Mouse (Mus musculus) forebrain, embryonic 11.5 days (tissue): ENCODE measurements around the gene Slc12a6. TPM values are rescaled to one million over a fixed set of nuclear protein-coding genes. Genes with fewer than 3 reads are reported as not detected.

Source experiments
- ATAC-seq: fragments of 200-750 bp; cut with Nextera tagmentation; replicated peaks from 2 replicates; pipeline ENCODE4 v1.8.0; 2017; ENCODE audit warnings: moderate TSS enrichment; ENCODE audit not compliant: low FRiP score
- DNase-seq: peaks from one replicate; pipeline ENCODE4 v3.0.0-alpha.2; 2017; ENCODE audit warnings: low spot score
- H3K27ac ChIP-seq: fragments of 300-500 bp; sonication (generic); 2 replicates; pipeline ENCODE4 v1.5.1; 2014; ENCODE audit warnings: low read depth, low read length
- H3K27me3 ChIP-seq: fragments of 300-500 bp; sonication (generic); 2 replicates; pipeline ENCODE4 v1.6.1; 2014; ENCODE audit warnings: mild to moderate bottlenecking, low read length, mixed read lengths; ENCODE audit not compliant: control insufficient read depth, insufficient read depth
- H3K36me3 ChIP-seq: fragments of 300-500 bp; sonication (generic); 2 replicates; pipeline ENCODE4 v1.6.1; 2014; ENCODE audit warnings: mild to moderate bottlenecking, low read length, moderate library complexity, mixed read lengths; ENCODE audit not compliant: control insufficient read depth, insufficient read depth
- H3K4me1 ChIP-seq: fragments of 300-500 bp; sonication (generic); replicated peaks from 2 replicates; pipeline ENCODE4 v1.6.1; 2014; ENCODE audit warnings: low read length, mixed read lengths; ENCODE audit not compliant: control insufficient read depth, insufficient read depth
- H3K4me2 ChIP-seq: fragments of 300-500 bp; sonication (generic); 2 replicates; pipeline ENCODE4 v1.6.1; 2014; ENCODE audit warnings: low read depth, mild to moderate bottlenecking, low read length, moderate library complexity, mixed read lengths; ENCODE audit not compliant: severe bottlenecking
- H3K4me3 ChIP-seq: fragments of 300-500 bp; sonication (generic); 2 replicates; pipeline ENCODE4 v1.5.1; 2014; ENCODE audit warnings: low read depth, low read length
- H3K9ac ChIP-seq: fragments of 300-500 bp; sonication (generic); 2 replicates; pipeline ENCODE4 v1.6.1; 2014; ENCODE audit warnings: low read length
- H3K9me3 ChIP-seq: fragments of 300-500 bp; sonication (generic); 2 replicates; pipeline ENCODE4 v1.6.1; 2016; ENCODE audit warnings: low read length, mixed read lengths; ENCODE audit not compliant: control insufficient read depth
- WGBS: fragments of 180-500 bp; shearing (Covaris S2); extraction: QIAGEN DNeasy Blood & Tissue Kit; methylation state at CpG from one replicate; pipeline ENCODE4 v1.1.7; 2014; 5-methylcytosine and 5-hydroxymethylcytosine counted together
- polyA plus RNA-seq: library from polyadenylated mRNA; unstranded; fragments of >200 nt; fragmentation: Nextera tagmentation; extraction: Ambion mirVana; gene quantifications from 2 replicates; pipeline ENCODE4 v1.2.1, GENCODE M21; 2014

The Slc12a6 gene
- polyA plus RNA-seq, 1 experiment from 2014 or later = 16.0 TPM

DNA sequence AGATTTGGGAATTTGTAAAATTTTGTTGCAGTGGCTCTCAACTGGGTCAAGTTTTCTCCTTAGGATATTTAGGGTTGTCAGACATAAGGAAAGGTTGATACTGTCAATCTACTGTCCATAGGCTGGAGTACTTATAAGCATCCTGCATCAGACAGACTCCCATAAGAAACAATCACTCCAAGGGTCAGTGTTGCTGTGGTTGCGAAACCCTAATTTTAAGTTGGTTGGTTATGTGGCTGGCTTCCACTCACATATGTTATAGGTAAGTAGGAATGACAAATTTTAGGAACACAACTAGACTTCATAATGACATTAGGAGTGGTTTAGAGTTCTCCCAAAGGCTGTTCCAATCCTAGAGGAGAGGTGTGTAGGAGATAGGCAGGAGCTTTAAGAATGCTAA is 115.6 kb downstream of the Slc12a6 start:
- H3K9ac ChIP-seq = no peak overlapping the region
- H3K4me2 ChIP-seq = no peak overlapping the region
- H3K9me3 ChIP-seq = no peaks in the 10 kb centered on the region
- H3K4me1 ChIP-seq = no peaks in the 10 kb centered on the region; the same call in 1 of the 2 replicates
- H3K4me3 ChIP-seq = no peak overlapping the region
- DNase-seq (no peak), ATAC-seq (no peak)
- H3K36me3 ChIP-seq = no peaks in the 10 kb centered on the region
- no peaks in the 10 kb centered on the region for H3K27me3 ChIP-seq
- WGBS = 98% methylated on average over 1 of the region's 1 CpGs
- no peak overlapping the region for H3K27ac ChIP-seq

- no peaks in the 10 kb centered on the region for H3K4me1 ChIP-seq
- ATAC-seq = no peak
- no peaks in the 10 kb centered on the region for H3K27me3 ChIP-seq
These were observed 125.2 kb downstream of the Slc12a6 start for GRCm38 (mm10) chr2:112390843-112391242.

DNA sequence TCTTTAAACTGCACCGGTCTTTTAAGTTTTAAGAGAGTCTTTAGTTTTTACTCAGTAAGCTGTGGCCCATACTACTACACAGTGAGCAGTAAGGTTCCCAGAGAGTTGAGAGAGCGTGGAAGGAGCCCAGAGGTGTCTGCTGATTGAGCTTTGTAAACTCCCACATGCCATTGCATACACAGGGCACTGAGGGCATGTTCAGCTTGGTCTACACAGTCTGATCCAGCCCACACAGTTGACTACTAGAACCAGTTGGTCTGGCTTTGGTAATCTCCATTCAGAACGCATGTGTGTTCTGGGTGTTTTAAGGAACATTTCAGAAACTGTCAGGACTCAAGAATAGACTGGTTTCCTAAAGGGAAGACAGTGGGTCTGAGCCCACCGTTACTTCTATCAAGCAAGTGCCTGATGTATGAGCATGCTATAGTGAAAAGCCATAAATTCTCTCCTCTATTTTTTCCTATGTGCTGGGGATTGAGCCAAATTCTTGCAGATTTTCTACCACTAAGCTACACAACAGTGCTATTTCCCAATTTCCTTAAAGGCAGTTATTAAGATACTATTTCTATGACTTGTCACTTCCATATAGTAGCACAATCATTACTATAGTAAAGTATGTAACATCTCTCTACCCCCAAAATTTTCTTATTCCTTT is 125.8 kb downstream of the Slc12a6 start:
- Histone ChIP-seq H3K36me3 (no peaks in the 10 kb centered on the region), H3K4me1 (no peaks in the 10 kb centered on the region), H3K27me3 (no peaks in the 10 kb centered on the region), H3K9ac (no peak overlapping the region), H3K4me2 (no peak overlapping the region), H3K27ac (no peak overlapping the region), H3K9me3 (no peaks in the 10 kb centered on the region), H3K4me3 (no peak overlapping the region)
- DNase-seq = no peak
- WGBS = 94% methylated on average over 4 of the region's 4 CpGs
- no peak for ATAC-seq

More at GRCm38 (mm10) chr2:112390843-112391242, 125.2 kb downstream of the Slc12a6 start:
- 91% methylated on average over 5 of the region's 5 CpGs for WGBS
- Histone ChIP-seq H3K4me3 (no peak overlapping the region), H3K9me3 (no peaks in the 10 kb centered on the region), H3K4me2 (no peak overlapping the region), H3K9ac (no peak overlapping the region), H3K36me3 (no peaks in the 10 kb centered on the region), H3K27ac (no peak overlapping the region)
- no peak for DNase-seq

DNA sequence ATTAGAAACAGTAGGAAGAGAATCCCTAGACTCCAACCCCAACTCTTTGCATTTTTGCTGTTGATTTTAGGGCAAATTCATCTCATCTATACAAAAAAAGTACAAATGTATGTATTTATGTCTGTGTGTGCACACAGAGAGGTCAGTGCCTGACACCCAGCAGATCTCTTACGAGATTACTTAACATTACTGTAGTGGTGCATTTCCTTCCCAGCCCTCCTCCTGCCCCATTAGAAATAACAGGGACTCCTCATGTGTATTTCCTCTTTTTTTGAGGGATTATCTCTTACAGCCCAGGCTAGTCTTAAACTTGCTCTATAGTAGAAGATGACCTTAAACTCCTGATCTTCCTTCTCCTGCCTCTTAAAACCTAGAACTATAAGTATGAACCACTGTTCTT is 127.1 kb downstream of the Slc12a6 start:
- no peaks in the 10 kb centered on the region for H3K4me1 ChIP-seq
- no peak overlapping the region for H3K9ac ChIP-seq
- no peaks in the 10 kb centered on the region for H3K9me3 ChIP-seq
- H3K27me3 ChIP-seq = no peaks in the 10 kb centered on the region
- DNase-seq = no peak
- no peaks in the 10 kb centered on the region for H3K36me3 ChIP-seq
- no peak overlapping the region for H3K4me2 ChIP-seq
- ATAC-seq = no peak
- 90% methylated on average over 1 of the region's 1 CpGs for WGBS
- H3K27ac ChIP-seq = no peak overlapping the region
- no peak overlapping the region for H3K4me3 ChIP-seq

GRCm38 (mm10) chr2:112393958-112394357 is 128.3 kb downstream of the Slc12a6 start:
- no peak overlapping the region for H3K27ac ChIP-seq
- no peak overlapping the region for H3K4me3 ChIP-seq
- H3K36me3 ChIP-seq = no peaks in the 10 kb centered on the region
- H3K9me3 ChIP-seq = no peaks in the 10 kb centered on the region
- H3K27me3 ChIP-seq = no peaks in the 10 kb centered on the region
- H3K4me2 ChIP-seq = no peak overlapping the region
- ATAC-seq (no peak), DNase-seq (no peak)
- no peak overlapping the region for H3K9ac ChIP-seq
- H3K4me1 ChIP-seq = no peaks in the 10 kb centered on the region

DNA sequence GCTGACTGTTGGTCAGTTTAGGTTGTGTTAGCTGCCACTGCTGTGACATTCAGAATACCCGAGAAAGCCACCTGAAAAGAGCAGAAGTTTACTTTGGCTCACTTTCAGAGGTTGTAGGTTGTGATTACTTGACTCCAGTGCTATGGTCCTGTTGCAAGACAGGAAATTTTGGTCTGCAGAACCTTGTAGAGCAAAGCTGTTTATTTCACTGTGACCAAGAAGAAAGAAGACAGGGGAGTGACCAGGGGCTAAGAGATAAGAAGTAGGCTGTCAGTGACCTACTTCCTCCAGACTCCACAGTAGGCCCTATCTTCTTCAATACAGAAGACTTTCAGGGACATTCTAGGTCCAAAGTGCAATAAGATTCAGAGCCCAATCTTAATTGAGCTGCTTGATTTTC is 131.0 kb downstream of the Slc12a6 start:
- no peaks in the 10 kb centered on the region for H3K9me3 ChIP-seq
- ATAC-seq (no peak), DNase-seq (no peak)
- H3K4me2 ChIP-seq = no peak overlapping the region
- H3K4me1 ChIP-seq = no peaks in the 10 kb centered on the region
- no peak overlapping the region for H3K27ac ChIP-seq
- WGBS = 90% methylated on average over 1 of the region's 1 CpGs
- no peak overlapping the region for H3K9ac ChIP-seq
- H3K27me3 ChIP-seq = no peaks in the 10 kb centered on the region
- H3K4me3 ChIP-seq = no peak overlapping the region
- H3K36me3 ChIP-seq = no peaks in the 10 kb centered on the region

GRCm38 (mm10) chr2:112407030-112407429 is 141.4 kb downstream of the Slc12a6 start:
- Histone ChIP-seq H3K9ac (no peak overlapping the region), H3K36me3 (peaks cover 2% of the 10 kb centered on the region; the same call in 1 of the 2 replicates)

More at GRCm38 (mm10) chr2:112407030-112407429, 141.4 kb downstream of the Slc12a6 start:
- Histone ChIP-seq H3K4me1 (no peaks in the 10 kb centered on the region), H3K4me2 (no peak overlapping the region), H3K4me3 (no peak overlapping the region), H3K27me3 (no peaks in the 10 kb centered on the region), H3K27ac (no peak overlapping the region), H3K9me3 (no peaks in the 10 kb centered on the region)
- ATAC-seq = no peak
- 91% methylated on average over 3 of the region's 3 CpGs for WGBS
- DNase-seq = no peak

Other genes with a start within 250 kb of the Slc12a6 start
- not detected in 2 replicates for gene Olfr1311, start 241.4 kb upstream of the Slc12a6 start, polyA plus RNA-seq
- not detected in 2 replicates for gene Olfr1312, start 215.6 kb upstream of the Slc12a6 start, polyA plus RNA-seq
- not detected in 2 replicates for gene Olfr1313, start 188.0 kb upstream of the Slc12a6 start, polyA plus RNA-seq
- gene Olfr1314, start 169.0 kb upstream of the Slc12a6 start, polyA plus RNA-seq = not detected in 2 replicates
- gene Olfr1315-ps1, start 150.4 kb upstream of the Slc12a6 start, polyA plus RNA-seq = not detected in 2 replicates
- gene Olfr1316, start 130.8 kb upstream of the Slc12a6 start, polyA plus RNA-seq = not detected in 2 replicates
- not detected in 2 replicates for gene Olfr1317, start 125.5 kb upstream of the Slc12a6 start, polyA plus RNA-seq
- 0.08 TPM in 1 of 2 replicates, not detected in the other for gene Olfr1318, start 111.6 kb upstream of the Slc12a6 start, polyA plus RNA-seq
- 12.9 and 14.2 TPM in 2 replicates for gene Lpcat4, start 26.4 kb upstream of the Slc12a6 start, polyA plus RNA-seq
- 0.05 TPM in 1 of 2 replicates, not detected in the other for gene Nutm1, start 6.5 kb upstream of the Slc12a6 start, polyA plus RNA-seq
- gene Nop10, start 3.9 kb upstream of the Slc12a6 start, polyA plus RNA-seq = 157 and 176 TPM in 2 replicates
- 0.09 TPM in 1 of 2 replicates, not detected in the other for gene Gm21985, start 489 bp downstream of the Slc12a6 start, polyA plus RNA-seq
- gene Emc4, start 102.2 kb downstream of the Slc12a6 start, polyA plus RNA-seq = 99.7 and 111 TPM in 2 replicates
- gene Katnbl1, start 113.4 kb downstream of the Slc12a6 start, polyA plus RNA-seq = 49.8 and 53.6 TPM in 2 replicates
- 9.9 and 11.6 TPM in 2 replicates for gene Emc7, start 189.2 kb downstream of the Slc12a6 start, polyA plus RNA-seq
- 0.27 TPM in 1 of 2 replicates, not detected in the other for gene Chrm5, start 214.9 kb downstream of the Slc12a6 start, polyA plus RNA-seq
- 5.2 and 6.1 TPM in 2 replicates for gene Aven, start 227.1 kb downstream of the Slc12a6 start, polyA plus RNA-seq